Mouse (Mus musculus) lung, embryonic 14.5 days (tissue): ENCODE results near the gene Zfp597. TPM values are rescaled to one million over a fixed set of nuclear protein-coding genes. Genes with fewer than 3 reads are reported as not detected.
A peak's percentile ranks its signal among the peaks of the same experiment; 100 is the strongest.

Source experiments
- ATAC-seq: fragments of 200-750 bp; cut with Nextera tagmentation; 2 replicates; pipeline ENCODE4 v1.8.0; 2017; ENCODE audit warnings: mild to moderate bottlenecking, moderate TSS enrichment, moderate library complexity; ENCODE audit not compliant: insufficient read depth
- DNase-seq: peaks from one replicate; pipeline ENCODE4 v3.0.0-alpha.2; 2015
- H3K27ac ChIP-seq: fragments of 300-500 bp; sonication (generic); 2 replicates; pipeline ENCODE4 v1.5.1; 2014; ENCODE audit warnings: low read depth, mild to moderate bottlenecking, moderate library complexity
- H3K27me3 ChIP-seq: fragments of 300-500 bp; sonication (generic); 2 replicates; pipeline ENCODE4 v1.6.1; 2014; ENCODE audit warnings: low read length, control low read depth; ENCODE audit not compliant: insufficient read depth
- H3K36me3 ChIP-seq: fragments of 300-500 bp; sonication (generic); 2 replicates; pipeline ENCODE4 v1.6.1; 2014; ENCODE audit warnings: control low read depth; ENCODE audit not compliant: insufficient read depth
- H3K4me1 ChIP-seq: fragments of 300-500 bp; sonication (generic); 2 replicates; pipeline ENCODE4 v1.6.1; 2014; ENCODE audit warnings: antibody characterized with exemption, control low read depth; ENCODE audit not compliant: insufficient read depth
- H3K4me2 ChIP-seq: fragments of 300-500 bp; sonication (generic); 2 replicates; pipeline ENCODE4 v1.6.1; 2014; ENCODE audit warnings: mild to moderate bottlenecking
- H3K4me3 ChIP-seq: fragments of 300-500 bp; sonication (generic); 2 replicates; pipeline ENCODE4 v1.5.1; 2014; ENCODE audit warnings: low read depth, low read length
- H3K9ac ChIP-seq: fragments of 300-500 bp; sonication (generic); 2 replicates; pipeline ENCODE4 v1.6.1; 2014
- H3K9me3 ChIP-seq: fragments of 300-500 bp; sonication (generic); 2 replicates; pipeline ENCODE4 v1.6.1; 2016; ENCODE audit warnings: low read depth, low read length, control low read depth
- CTCF ChIP-seq: IDR thresholded peaks from 2 replicates; pipeline ENCODE4 v1.5.1; 2016; ENCODE audit warnings: antibody characterized with exemption, low read depth
- WGBS: fragments of 180-500 bp; shearing (Covaris S2); extraction: QIAGEN DNeasy Blood & Tissue Kit; methylation state at CpG from one replicate; pipeline ENCODE4 v1.1.7; 2014; 5-methylcytosine and 5-hydroxymethylcytosine counted together
- polyA plus RNA-seq: library from polyadenylated mRNA; unstranded; fragments of >200 nt; fragmentation: Nextera tagmentation; extraction: Ambion mirVana; gene quantifications from 2 replicates; pipeline ENCODE4 v1.2.1, GENCODE M21; 2014

Zfp597 gene
- polyA plus RNA-seq, result 6.2 and 6.5 TPM in 2 replicates

DNA sequence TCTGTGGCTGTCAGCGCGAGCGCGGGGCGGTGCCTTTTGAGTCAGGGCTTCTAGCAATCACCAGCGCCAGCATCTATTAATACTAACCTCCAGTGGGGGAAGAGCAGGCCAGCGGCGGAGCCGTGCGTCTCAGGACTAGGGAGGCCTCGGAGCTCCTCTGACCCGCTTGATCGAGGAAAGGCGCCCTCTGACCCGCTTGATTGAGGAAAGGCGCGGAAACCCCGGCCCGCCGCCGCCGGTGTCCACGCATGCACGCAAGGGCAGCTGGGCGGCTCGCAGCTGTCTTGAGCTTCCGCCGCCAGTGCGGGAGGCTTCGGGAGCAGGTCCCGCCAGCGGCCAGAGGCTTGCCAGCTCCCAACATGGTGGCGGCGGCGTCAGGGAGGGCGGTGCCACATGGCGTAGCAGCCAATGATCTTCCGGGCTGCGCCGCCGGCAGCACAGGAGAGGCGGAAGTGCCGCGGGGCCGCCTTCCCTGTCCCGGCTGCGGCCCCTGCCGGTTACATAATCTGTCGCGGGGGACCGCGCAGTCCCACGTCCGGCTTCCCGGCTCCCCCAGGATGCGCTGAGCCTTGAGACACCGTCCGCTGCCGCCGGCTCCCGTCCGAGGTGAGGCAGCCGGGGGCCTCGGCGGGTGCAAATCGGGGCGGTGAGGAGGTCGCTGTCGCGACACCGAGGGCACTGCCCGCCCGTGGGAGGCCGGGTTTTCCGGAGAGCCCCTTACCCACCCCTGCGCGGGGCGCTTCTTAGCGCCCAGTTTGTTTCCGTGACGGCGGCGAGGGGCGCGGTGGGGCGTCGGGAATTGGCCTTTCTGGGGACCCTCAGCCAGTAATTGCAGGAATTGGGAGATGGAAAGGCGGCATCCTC is at the start of gene Zfp597, which contains the start of gene Gm20695:
Gene Zfp597 (minus strand): TSS at position 361 of the 864 bp plus-strand sequence.
Gene Gm20695 (plus strand): TSS at position 448 of the 864 bp plus-strand sequence.
- Histone ChIP-seq H3K36me3 (0 out of 2 replicates have a peak, but pooled peaks cover 2% of the 10 kb centered on the region), H3K4me2 (peak within 1 kb of the TSS; percentile 79), H3K27ac (peak within 1 kb of the TSS; percentile 92), H3K27me3 (no peaks in the 10 kb centered on the region), H3K4me3 (peak within 1 kb of the TSS; percentile 79), H3K4me1 (peaks cover 6% of the 10 kb centered on the region; the same call in 1 of the 2 replicates), H3K9ac (peak within 1 kb of the TSS; percentile 89), H3K9me3 (no peaks in the 10 kb centered on the region)
- DNase-seq, result peak; percentile 97
- peak; percentile 99 for ATAC-seq
- peak; percentile 38 for TF ChIP-seq CTCF
- under 1% methylated on average over 88 of the region's 88 CpGs for WGBS

DNA sequence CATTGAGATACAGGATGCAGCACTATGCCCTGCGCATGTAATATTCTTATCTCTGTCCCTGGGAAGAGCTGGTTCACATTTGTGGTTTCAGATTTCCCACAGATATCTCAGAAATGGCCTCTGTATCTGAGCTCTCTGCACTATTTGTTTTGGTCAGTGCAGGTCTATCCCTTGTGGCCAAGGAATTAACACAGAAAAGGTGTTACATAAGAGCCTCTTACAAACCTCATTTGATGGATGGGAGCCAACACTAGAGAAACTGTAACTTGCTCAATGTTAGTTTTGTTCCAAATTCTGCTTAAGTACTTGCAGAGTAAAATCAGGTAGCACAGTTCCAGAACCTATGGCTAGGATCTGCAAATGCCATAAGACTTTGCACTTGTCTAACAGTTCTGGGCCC is 49.7 kb upstream of the Zfp597 start:
- Histone ChIP-seq H3K36me3 (peaks cover 58% of the 10 kb centered on the region; the same call in 1 of the 2 replicates), H3K4me1 (no peaks in the 10 kb centered on the region), H3K27ac (no peak overlapping the region), H3K9me3 (no peaks in the 10 kb centered on the region), H3K27me3 (no peaks in the 10 kb centered on the region), H3K4me3 (no peak overlapping the region), H3K9ac (no peak overlapping the region), H3K4me2 (no peak overlapping the region)
- ATAC-seq (no peak), DNase-seq (peak; percentile 6)
- whole genome bisulfite sequencing, result 86% methylated on average over 1 of the region's 1 CpGs
- TF ChIP-seq CTCF, result no peak

DNA sequence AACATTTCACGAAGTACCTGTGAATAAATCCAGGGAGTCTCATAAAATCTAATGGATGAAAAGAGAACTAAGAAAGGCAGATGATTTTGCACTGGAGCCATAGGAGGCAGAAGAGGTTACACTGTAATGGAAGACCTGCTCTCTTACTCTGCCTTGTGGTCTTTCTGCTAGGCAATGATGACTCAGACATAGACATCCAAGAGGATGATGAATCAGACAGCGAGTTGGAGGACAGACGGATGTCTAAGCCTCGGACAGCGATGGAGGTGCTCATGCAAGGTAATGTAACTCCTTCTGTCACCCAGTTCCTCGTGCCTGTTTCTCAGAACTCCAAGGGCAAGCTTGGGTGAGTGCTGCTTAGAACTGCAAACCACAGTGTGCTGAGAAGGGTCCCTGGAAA is 49.2 kb upstream of the Zfp597 start:
- no peaks in the 10 kb centered on the region for H3K27me3 ChIP-seq
- DNase-seq (no peak), ATAC-seq (no peak)
- H3K36me3 ChIP-seq, result peaks cover 54% of the 10 kb centered on the region; the same call in 1 of the 2 replicates
- no peak overlapping the region for H3K4me3 ChIP-seq
- H3K9ac ChIP-seq, result no peak overlapping the region
- H3K27ac ChIP-seq, result no peak overlapping the region
- no peaks in the 10 kb centered on the region for H3K9me3 ChIP-seq
- H3K4me1 ChIP-seq, result no peaks in the 10 kb centered on the region
- WGBS, result 87% methylated on average over 6 of the region's 6 CpGs
- TF ChIP-seq CTCF, result no peak
- H3K4me2 ChIP-seq, result no peak overlapping the region

DNA sequence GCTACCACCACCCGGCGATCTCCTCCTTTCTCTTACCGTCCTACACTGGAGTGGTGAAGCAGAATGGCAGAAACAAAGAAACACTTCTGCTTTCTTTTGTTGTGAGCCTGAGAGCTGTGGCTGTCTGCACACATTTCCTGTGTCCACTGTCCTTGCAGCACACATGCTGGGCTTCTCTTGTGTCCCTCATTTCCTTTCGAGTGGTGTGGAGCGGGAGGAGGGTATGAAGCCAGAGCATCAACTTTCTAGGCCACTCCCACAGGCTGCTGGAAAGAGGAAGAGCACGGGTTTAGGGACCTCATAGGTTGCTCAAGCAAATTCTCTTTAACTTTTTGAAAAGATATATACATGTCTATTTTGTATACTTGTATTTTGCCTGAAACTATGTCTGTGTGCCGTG is 44.8 kb upstream of the Zfp597 start:
- 81% methylated on average over 7 of the region's 7 CpGs for WGBS

DNA sequence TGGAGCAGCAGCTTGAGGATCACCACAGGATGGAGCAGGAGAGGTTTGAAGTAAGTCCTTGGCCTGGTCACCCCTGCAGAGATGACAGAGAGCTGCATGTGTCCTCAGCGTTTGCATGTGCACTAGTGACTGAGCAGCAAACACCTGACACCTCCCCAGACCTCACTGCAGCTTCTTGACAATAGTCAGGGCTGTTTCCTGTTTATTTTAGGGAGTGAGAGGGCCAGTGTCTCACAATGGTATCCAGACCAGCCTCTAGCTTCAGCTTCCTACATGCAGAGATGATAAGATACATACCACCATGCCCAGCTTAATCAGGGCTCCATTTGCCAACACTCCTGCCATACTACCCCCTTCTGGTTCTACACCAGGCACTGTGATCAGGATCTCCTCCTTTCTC is 44.2 kb upstream of the Zfp597 start:
- Histone ChIP-seq H3K27ac (no peak overlapping the region), H3K36me3 (peaks cover 37% of the 10 kb centered on the region), H3K27me3 (no peaks in the 10 kb centered on the region), H3K9me3 (no peaks in the 10 kb centered on the region), H3K4me1 (no peaks in the 10 kb centered on the region), H3K9ac (no peak overlapping the region), H3K4me2 (no peak overlapping the region), H3K4me3 (no peak overlapping the region)
- peak; percentile 3 for DNase-seq
- no peak for ATAC-seq
- TF ChIP-seq CTCF, result no peak
- 35% methylated on average over 1 of the region's 1 CpGs for whole genome bisulfite sequencing

More for the DNA sequence above, 44.8 kb upstream of the Zfp597 start:
- peaks cover 40% of the 10 kb centered on the region for H3K36me3 ChIP-seq
- no peaks in the 10 kb centered on the region for H3K9me3 ChIP-seq
- H3K27me3 ChIP-seq, result no peaks in the 10 kb centered on the region
- H3K4me3 ChIP-seq, result no peak overlapping the region
- no peak overlapping the region for H3K4me2 ChIP-seq
- ATAC-seq, result no peak
- peak; percentile 16 for DNase-seq
- no peak overlapping the region for H3K27ac ChIP-seq
- TF ChIP-seq CTCF, result no peak
- H3K4me1 ChIP-seq, result no peaks in the 10 kb centered on the region
- no peak overlapping the region for H3K9ac ChIP-seq

DNA sequence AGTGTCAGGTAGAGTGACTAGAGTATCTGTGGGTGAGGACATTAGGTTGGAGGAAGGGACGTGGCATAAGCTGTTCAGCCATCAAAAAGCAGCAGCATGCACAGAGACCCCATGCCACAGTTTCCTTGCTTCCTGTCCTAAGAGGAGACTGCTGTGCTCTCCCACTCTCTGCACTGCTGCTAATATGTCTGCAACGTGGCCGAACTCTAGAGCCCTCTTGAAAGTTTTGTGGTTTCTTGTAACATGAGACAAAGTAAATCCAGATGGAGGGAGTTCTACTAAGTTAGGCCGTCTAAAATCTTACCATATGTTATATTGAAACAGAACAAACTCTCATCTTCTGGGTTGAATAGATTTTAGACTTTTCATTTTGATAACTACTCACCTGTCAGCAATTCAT is 39.6 kb upstream of the Zfp597 start:
- H3K27me3 ChIP-seq, result no peaks in the 10 kb centered on the region
- no peak for TF ChIP-seq CTCF
- peak; percentile 66; the same call in 1 of the 2 replicates for ATAC-seq
- H3K9ac ChIP-seq, result no peak overlapping the region
- no peaks in the 10 kb centered on the region for H3K9me3 ChIP-seq
- no peak overlapping the region for H3K4me3 ChIP-seq
- no peaks in the 10 kb centered on the region for H3K4me1 ChIP-seq
- DNase-seq, result peak; percentile 47
- no peak overlapping the region for H3K4me2 ChIP-seq
- H3K27ac ChIP-seq, result peak overlapping the region; percentile 28; the same call in 1 of the 2 replicates
- WGBS, result 50% methylated on average over 4 of the region's 4 CpGs
- peaks cover 47% of the 10 kb centered on the region for H3K36me3 ChIP-seq

DNA sequence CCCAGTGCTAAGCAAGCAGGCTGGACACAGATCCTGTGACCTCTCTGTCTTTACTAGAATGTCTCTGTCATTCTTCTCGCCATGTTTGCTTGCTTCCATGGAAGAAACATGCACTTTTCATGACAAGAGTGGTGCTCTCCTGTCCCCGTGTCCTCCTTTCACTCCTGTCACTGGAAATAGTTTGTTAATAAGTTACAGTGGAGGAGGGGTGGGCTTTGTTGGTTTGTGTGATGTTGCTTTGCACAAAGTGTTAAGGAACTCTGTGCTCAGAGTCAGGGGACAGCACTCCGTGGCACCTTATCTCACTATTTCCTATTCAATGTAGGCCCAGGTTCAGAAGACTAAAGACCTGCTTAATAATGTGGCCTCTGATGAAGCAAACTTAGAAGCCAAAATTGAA is 39.2 kb upstream of the Zfp597 start:
- Histone ChIP-seq H3K4me3 (no peak overlapping the region), H3K4me1 (no peaks in the 10 kb centered on the region), H3K27me3 (no peaks in the 10 kb centered on the region), H3K9ac (no peak overlapping the region), H3K9me3 (no peaks in the 10 kb centered on the region), H3K27ac (0 out of 2 replicates have a peak overlapping the region, but pooled peaks have one; percentile 22), H3K4me2 (no peak overlapping the region), H3K36me3 (peaks cover 48% of the 10 kb centered on the region)
- ATAC-seq, result no peak
- WGBS, result 74% methylated on average over 3 of the region's 3 CpGs
- no peak for TF ChIP-seq CTCF
- DNase-seq, result no peak
